Mouse (Mus musculus) mouse trophoblast stem cell (cell line): Measurements from ENCODE around the gene Lsm3.

Experiments used
- in situ Hi-C, 2 experiments: fragments of 300-500 bp; cut with MseI, MboI; formaldehyde crosslinking; loops; 2 replicates in 1 of 2; 3 replicates in 1 of 2; pipeline ENCODE4 v1.15.1; 2025

Gene Lsm3

DNA sequence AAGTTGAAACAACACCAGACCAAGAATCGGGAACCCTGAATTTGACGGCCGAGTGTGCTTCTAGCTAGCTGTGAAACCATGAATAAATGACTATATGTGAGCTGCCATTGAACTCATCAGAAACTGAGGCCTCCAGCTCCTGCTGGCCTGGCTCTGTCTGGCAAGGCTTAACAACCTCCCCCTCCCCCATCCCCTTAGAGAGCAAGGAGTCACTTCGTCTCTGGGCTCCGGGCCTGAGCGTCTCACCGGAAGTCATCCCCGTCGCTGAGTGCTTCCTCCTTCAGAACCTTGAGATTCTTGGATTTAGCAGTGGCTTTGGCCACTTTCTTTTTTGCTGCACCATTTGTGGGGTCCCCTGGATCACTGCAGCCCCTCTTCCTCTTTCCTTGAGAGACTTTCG is 5.5 kb upstream of the Lsm3 start:
- in situ Hi-C loops: no loop called here

- in situ Hi-C loops: no loop called here
Observed at GRCm38 (mm10) chr6:91514135-91514534, 1.6 kb upstream of the Lsm3 start.

DNA sequence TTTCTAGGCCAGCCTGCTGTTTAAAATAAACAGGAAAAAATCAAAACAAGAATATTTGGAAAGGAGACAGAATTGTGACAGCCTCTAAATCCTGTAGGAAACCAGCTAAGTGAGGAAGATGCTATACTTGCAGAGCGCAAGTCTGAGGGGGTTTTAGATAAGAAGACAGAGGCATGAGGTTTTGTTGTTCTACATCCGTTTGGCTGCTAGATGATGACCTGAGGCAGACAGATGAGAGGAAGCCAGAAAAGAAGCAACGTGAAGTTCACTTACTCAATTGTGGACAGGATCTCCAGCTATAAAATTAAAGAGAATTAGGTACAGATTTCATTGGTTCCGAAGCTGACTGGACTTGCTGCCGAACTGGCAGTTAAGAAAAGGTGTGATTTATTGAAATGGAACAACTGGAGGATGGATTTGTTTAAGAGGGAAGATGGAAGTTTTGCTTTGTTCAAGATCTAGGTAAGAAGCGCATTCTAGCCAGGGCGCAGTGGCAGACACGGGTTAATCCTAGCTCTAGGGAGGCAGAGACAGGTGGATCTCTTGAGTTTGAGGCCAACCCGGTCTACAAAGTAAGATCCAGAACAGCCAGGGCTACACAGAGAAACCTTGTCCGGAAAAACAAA is 878 bp upstream of the Lsm3 start:
- in situ Hi-C loops: no loop called here

GRCm38 (mm10) chr6:91518454-91519020 is 2.8 kb downstream of the Lsm3 start:
- in situ Hi-C loops: no loop called here

DNA sequence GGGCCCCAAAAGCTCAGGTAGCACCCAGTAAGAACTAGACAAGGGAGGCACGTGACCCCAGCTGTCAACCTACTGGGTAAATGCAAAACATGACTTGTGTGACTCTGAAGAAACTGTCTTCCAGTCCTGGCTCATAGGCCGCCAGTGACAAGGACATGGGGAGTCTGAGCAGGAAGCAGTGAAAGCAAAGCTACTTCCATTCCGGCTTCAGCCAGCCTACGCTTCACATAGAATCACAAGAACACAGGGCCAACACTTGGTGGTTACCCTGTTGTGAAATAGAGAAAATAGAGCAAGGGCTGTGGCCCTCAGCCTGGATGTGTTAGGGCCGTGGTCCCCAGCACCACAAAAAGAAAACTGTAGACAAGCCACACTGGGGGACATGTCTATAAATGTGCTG is 7.1 kb downstream of the Lsm3 start:
- in situ Hi-C loops: no loop called here

DNA sequence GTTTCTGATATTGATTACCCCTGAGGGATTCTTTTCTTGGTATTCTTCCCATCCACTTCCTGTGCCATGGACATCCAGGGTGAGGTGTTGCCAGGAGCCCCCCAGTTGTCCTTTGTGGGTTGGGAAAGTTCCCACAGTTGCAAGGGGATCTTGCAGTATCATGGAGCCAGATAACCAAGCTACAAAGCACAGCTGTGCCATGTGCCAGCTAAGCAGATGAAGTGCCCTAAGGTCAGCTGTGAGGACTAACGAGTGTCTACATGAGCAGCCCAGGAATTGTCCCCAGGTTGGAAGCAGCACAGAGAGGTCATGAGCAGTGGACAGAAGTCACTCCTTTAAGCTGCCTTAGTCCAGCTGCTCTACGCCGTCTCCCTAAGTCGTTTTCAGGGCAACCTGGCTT is 9.8 kb downstream of the Lsm3 start:
- in situ Hi-C loops: no loop called here

DNA sequence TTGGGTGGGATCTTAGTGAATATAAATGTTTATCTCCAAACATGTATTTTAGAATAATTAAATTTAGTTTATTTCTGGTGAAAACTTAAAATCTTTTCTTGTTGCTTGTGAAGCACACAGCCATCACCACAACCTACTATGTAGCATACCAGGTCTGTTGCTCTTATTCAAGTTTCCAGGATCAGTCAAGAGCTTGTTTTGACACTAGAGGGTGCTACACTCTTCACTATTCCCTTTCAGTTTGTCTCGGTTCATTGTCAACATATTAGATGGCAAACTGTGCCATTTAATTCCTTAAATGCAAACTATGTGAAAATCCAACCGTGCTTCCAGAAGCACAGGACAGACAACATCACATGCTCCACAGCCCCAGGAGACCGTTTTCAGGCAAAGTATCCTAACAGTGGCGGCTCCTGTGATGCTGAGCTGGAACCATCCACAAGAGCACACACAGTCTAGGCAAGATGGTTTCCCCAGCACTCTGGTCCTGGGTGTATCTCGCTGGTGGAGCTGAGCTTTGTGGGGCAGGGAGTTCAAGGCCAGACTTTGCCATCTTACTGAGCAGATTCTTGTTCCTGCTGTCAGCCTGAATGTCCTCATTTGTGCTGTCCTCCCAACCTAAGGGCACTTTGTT is 11.6 kb downstream of the Lsm3 start:
- in situ Hi-C loops: no loop called here

DNA sequence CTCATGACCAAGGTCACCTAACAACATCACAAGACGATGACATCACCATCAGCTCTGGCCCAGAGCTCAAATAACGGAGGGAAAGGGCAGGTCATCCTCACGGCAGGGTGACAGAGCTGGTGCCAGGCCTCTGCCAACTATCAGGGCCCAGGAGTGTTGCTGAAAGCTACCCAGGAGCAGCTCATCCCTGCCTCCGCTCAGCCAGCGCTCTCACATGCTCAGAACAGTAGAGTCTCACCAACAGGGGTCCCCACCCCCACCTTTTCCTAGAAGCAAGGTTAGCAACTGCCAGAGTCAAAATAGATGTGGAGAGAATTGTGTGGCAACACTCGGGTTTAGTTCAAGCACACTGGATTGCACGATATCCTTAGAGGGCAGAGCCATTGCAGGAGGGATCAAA is 12.5 kb downstream of the Lsm3 start:
- in situ Hi-C loops: no loop called here

GRCm38 (mm10) chr6:91530673-91531072 is 14.9 kb downstream of the Lsm3 start:
- in situ Hi-C loops: no loop called here

DNA sequence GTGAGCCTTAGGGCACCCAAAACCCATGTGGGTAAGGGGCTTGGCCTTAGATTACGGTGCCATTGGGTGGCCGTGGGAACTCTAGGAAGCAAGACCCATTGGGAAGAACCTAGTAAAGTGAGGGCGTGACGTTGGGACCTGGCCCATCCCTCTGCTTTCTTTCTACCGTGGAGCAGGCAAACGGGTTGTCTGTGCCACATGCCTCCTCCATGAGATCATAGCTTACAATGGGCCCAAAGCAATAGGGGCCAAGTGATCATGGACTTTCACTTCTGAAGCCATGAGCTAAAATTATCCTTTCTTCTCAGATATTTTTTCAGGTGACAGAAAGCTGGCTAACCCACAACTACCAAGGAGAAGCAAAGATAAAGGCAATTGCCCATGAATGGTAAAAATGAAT is 15.5 kb downstream of the Lsm3 start:
- in situ Hi-C loops: no loop called here

DNA sequence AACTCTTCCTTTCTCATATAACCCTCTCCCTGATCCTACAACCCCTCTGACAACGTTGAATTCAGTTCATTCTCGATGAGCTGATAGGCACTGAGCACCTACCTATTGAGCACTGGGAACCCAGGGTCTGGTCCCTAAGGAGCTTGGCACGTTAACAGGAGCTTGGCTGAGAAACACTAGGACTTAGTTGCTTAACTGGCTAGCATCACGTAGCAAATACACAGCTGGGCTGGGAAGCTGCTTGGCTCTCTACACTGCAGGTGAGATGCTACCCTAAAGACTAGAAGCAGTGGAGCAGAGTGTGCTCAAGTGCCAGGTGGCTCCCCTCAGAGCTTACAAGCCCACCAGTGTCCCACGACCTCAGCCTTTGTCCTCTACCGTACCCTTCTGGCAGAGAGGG is 16.9 kb downstream of the Lsm3 start:
- in situ Hi-C loops: no loop called here

DNA sequence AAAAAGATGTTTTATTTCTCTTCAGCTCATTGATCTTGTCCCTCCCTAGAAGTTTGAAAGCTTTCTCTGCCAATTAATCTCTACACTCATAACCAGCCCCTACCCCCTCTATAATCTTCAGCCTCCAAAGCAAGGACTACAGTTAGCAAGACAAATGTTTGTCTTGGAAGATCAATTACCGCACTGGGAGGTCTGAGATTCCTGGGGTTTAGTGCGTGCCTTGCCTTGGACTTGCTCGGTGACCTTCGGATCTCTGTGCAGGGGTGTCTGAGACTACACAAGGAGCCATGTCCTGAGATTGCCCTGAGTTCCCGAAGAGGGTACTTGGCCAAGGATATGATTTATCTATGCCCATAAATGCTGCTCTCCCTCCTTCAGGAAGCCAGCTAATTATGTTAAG is 17.6 kb downstream of the Lsm3 start:
- in situ Hi-C loops: no loop called here

- in situ Hi-C loops: no loop called here
Observed at GRCm38 (mm10) chr6:91533771-91534170, 18.0 kb downstream of the Lsm3 start.

DNA sequence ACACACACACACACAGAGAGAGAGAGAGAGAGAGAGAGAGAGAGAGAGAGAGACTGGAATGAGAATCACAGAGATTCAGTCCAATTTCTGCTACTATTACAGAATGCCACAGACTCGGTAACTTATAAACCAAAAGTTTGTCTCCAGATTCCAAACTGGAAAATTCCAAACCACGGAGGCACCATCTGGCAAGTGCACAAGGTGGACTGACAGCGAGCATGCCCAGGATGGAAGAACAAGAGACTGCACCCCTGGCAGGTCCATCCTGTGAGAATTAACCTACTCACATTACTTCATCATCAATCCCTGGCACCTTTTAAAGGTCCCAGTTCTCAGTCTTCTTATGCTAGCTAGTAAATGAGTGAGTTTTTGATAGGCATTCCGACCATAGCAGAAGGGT is 18.5 kb downstream of the Lsm3 start:
- in situ Hi-C loops: no loop called here

- in situ Hi-C loops: no loop called here
Observed at GRCm38 (mm10) chr6:91535231-91535630, 19.5 kb downstream of the Lsm3 start.

- in situ Hi-C loops: no loop called here
Observed at GRCm38 (mm10) chr6:91536047-91536765, 20.5 kb downstream of the Lsm3 start.

GRCm38 (mm10) chr6:91541276-91541675 is 25.5 kb downstream of the Lsm3 start:
- in situ Hi-C loops: no loop called here

DNA sequence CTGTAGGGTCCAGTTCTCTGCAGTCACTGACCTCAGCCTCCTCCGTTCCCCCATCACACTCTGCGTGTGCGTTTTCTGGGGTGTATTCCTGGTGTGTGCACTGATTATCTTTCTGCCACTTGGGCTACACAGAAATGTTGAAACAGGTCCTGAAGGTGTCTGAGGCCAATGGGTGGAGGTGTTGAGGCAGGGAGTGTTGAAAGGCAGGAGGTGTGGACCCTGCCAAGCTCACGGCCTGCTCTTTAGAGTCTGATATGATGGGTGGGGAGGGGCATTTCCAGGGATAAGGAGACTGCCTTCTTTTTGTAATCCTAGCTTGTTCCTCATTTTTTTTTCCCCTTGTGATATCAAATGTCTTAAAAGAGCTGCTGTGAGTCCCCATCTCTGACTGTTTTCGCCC is 27.3 kb downstream of the Lsm3 start:
- in situ Hi-C loops: no loop called here

DNA sequence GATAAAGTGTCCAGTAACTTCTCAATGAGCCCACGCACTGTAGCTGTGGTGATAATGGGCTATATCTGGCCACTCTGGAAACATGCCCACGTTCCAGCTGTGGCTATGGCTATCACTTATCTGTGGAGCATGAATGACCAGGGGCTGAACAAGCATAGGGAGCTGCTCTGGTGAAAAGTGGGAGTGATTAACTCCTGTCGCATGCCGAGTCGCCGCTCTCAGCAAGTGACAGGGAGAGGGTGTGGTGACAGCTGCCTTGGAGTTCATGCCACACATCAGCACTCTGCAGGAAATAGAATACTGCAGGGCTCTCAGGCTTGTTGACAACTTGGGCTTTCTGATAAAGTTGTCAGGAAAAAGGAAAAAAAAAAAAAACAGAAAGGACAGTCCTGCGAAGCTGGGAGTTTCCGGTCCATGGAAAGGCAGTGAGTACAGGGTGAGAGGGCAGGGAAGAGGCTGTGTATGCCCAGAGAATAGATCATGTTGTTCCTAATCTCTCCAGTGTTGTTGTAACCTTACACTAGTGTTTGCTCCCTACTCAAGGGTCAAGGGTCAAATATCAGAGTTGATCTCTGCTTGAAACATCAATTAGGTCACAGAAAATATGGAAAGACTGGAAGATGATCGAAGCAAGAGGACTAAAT is 30.6 kb downstream of the Lsm3 start:
- in situ Hi-C loops: no loop called here

DNA sequence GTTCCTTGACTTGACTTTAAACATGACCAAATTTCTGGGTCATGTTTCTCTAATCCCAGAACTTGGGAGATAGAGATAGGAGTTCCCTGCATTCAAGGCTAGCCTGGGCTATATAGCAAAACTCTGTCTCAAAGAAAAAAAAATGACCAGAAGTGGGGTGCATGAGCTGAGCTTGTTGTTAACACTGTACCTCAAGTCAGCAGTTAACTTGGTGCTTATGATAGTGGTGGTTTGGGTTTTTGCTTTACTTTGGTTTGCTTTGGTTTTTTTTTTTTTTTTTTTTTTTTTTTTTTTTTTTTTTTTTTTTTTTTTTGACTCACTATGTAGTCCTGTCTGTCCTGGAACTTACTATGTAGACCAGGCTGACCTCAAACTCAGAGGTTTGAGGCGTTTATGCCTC is 31.6 kb downstream of the Lsm3 start:
- in situ Hi-C loops: no loop called here

DNA sequence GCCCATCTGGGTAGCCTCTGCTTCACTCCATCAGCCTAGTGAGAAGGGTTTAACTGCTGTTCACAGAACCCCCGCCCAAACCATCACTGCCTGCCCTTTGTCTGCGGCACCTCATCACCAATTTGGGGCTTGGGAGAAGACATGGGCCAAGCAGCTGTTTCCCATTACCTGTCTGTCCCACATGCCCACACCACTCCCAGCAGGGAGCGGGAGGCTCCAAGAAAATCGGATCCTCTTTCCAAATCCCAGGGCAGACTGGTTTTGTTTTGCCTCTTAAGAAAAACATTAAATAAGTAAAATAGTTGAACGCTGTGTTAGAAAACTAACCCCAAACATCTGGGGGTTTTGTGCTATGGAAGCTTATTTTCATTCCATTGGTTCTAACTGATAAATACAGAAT is 33.9 kb downstream of the Lsm3 start:
- in situ Hi-C loops: no loop called here

GRCm38 (mm10) chr6:91551671-91552070 is 35.9 kb downstream of the Lsm3 start:
- in situ Hi-C loops: no loop called here
